Mouse (Mus musculus) olfactory bulb, adult 2 months (tissue): ENCODE data around the gene Opcml. TPM values are rescaled to one million over a fixed set of nuclear protein-coding genes. Genes with fewer than 3 reads are reported as not detected.

Source experiments
- H3K27ac ChIP-seq: fragments of 200-500 bp; 2 replicates; pipeline ENCODE4 v1.5.1; 2012; ENCODE audit warnings: low read depth, low read length; ENCODE audit not compliant: insufficient read depth
- H3K4me1 ChIP-seq: fragments of 200-500 bp; 2 replicates; pipeline ENCODE4 v1.6.1; 2012; ENCODE audit warnings: low read length; ENCODE audit not compliant: control insufficient read depth, insufficient read depth
- H3K4me3 ChIP-seq: fragments of 200-500 bp; 2 replicates; pipeline ENCODE4 v1.5.1; 2012; ENCODE audit warnings: mild to moderate bottlenecking, low read depth, low read length, moderate library complexity; ENCODE audit not compliant: insufficient read depth
- CTCF ChIP-seq: fragments of 200-500 bp; IDR thresholded peaks from 2 replicates; pipeline ENCODE4 v1.5.1; 2012; ENCODE audit warnings: low read depth, mild to moderate bottlenecking, low read length, moderate library complexity; ENCODE audit not compliant: insufficient read depth
- POLR2A ChIP-seq: fragments of 200-500 bp; IDR thresholded peaks from 2 replicates; pipeline ENCODE4 v1.6.1; 2012; ENCODE audit warnings: mild to moderate bottlenecking, low read depth, low read length, moderate library complexity; ENCODE audit not compliant: insufficient read depth
- WGBS: fragments of 180-500 bp; shearing (Covaris S2); methylation state at CpG from one replicate; pipeline ENCODE4 v1.1.7; 2018; 5-methylcytosine and 5-hydroxymethylcytosine counted together
- polyA plus RNA-seq: library from polyadenylated mRNA; stranded (reverse); fragments of >200 nt; gene quantifications from 2 replicates; pipeline ENCODE4 v1.2.4, GENCODE M21; 2012; ENCODE audit warnings: low replicate concordance; ENCODE audit not compliant: missing spikeins, insufficient read depth, insufficient read length

Opcml gene
- polyA plus RNA-seq, 1 experiment: not detected

DNA sequence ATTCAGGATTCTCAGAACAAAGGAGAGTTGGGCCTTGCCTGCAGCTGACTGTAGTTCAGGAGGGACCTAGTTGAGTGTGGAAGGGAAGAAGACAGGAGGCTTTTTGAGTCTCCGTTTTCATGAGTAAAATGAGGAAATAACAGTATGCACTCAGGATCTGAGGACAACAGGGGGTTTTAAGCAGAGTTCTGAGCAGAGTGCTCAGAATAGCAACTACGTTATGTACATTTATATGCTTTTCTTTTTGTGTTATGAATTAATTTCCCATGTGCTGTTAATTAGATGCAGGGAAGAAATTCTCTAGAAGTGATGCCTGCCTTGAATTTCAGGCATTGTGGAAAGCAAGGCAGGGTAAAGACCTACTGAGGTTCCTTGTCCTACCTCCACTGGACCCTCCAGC, 697.9 kb downstream of the Opcml start:
- Histone ChIP-seq H3K27ac (no peak overlapping the region), H3K4me3 (no peak overlapping the region), H3K4me1 (no peaks in the 10 kb centered on the region)
- TF ChIP-seq CTCF: no peak
- TF ChIP-seq POLR2A: no peak
- WGBS: 71% methylated on average over 2 of the region's 2 CpGs

GRCm38 (mm10) chr9:28489828-28490227, 699.3 kb downstream of the Opcml start:
- TF ChIP-seq POLR2A (no peak), CTCF (no peak)
- WGBS: 73% methylated on average over 4 of the region's 4 CpGs
- H3K4me1 ChIP-seq: no peaks in the 10 kb centered on the region
- H3K27ac ChIP-seq: no peak overlapping the region
- H3K4me3 ChIP-seq: no peak overlapping the region

- TF ChIP-seq CTCF: no peak
- TF ChIP-seq POLR2A: no peak
- Histone ChIP-seq H3K27ac (no peak overlapping the region), H3K4me3 (no peak overlapping the region), H3K4me1 (no peaks in the 10 kb centered on the region)
- 91% methylated on average over 3 of the region's 3 CpGs for WGBS
These were observed 699.8 kb downstream of the Opcml start for GRCm38 (mm10) chr9:28490410-28490809.

DNA sequence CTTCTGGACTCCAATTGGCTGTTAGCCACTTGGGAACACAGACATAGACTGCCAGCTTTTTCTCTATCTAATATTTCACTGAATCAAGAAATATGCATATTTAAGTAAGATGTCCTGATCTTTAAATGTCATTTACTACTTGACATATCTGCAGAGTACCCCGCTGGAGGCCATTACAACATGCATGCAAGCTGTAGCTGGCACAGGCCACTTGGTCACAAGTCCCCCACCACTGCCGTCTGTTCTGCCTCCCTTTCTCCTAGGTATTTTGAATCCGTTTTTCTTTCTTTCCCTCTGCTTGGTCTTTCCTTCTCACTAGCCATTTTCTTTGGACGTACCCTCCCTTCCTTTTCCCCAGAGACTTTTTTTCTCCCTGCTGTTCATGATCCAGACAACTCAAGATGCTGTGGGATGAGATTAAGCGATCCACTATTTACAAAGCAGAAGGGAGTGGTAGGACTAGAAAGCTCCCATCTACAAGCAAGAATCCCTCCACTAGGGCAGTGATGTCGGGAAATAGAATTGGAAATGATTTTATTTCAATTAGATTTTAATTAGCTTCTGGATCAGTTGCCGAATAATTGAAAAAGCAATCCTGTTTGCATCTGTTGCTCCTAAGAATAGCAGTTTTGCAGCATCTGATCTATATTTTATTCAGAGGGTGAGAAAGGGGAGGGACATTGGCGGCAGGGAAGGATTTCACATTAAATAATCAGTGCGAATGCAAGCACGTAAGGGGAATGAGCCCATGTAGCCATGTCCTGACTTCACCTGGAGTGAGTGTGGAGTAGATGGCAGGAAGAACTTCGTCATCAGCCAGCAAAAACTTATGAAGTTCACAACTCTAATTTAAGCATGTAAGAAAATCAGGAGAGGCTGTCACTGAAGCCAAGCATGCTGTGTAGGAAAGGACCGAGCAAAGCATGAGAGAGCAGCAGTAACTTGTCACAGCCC, 709.5 kb downstream of the Opcml start:
- WGBS: 53% methylated on average over 12 of the region's 12 CpGs
- TF ChIP-seq POLR2A: no peak
- no peak for TF ChIP-seq CTCF
- Histone ChIP-seq H3K27ac (no peak overlapping the region), H3K4me3 (no peak overlapping the region), H3K4me1 (0 out of 2 replicates have a peak, but pooled peaks cover 2% of the 10 kb centered on the region)

DNA sequence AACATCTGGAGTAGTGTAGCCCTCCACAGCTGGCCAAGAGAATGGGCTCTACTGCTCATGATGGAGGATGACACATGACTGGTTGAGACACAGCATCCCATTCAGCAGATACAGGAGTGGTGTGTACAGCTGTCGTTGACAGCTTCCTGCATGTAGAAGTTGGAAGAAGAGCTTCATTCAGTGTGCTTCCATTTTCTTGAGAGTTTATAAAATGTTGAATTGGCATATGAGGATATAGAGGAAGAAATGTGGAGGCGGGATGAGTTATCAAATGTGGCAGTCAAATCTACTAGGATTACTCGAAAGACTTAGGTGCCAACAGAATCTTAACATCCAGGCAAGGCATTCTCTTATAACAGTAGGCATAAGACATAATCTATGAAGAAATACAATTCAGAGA, 723.3 kb downstream of the Opcml start:
- WGBS: 93% methylated on average over 3 of the region's 3 CpGs
- Histone ChIP-seq H3K4me1 (peaks cover 2% of the 10 kb centered on the region; the same call in 1 of the 2 replicates), H3K27ac (no peak overlapping the region), H3K4me3 (no peak overlapping the region)
- no peak for TF ChIP-seq CTCF
- no peak for TF ChIP-seq POLR2A

DNA sequence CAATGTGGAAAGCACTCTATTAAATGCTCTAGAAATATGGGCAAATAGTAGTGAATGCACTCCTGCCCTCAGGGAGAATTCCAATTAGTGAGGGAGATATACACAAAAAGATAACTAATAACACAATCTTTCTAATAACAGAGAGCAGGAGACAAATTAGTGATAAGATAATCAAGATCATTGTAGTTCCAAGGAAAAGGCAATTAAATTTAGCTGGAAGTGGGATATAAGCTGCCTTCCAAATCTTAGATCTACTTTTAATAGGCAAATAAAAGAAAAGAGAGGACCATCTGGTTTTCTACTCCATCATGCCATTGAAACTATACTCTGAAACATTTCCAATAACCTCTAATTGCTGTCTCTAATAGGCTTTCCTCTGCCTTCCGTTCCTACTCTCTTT, 742.6 kb downstream of the Opcml start:
- TF ChIP-seq CTCF (no peak), POLR2A (no peak)
- no peak overlapping the region for H3K4me3 ChIP-seq

DNA sequence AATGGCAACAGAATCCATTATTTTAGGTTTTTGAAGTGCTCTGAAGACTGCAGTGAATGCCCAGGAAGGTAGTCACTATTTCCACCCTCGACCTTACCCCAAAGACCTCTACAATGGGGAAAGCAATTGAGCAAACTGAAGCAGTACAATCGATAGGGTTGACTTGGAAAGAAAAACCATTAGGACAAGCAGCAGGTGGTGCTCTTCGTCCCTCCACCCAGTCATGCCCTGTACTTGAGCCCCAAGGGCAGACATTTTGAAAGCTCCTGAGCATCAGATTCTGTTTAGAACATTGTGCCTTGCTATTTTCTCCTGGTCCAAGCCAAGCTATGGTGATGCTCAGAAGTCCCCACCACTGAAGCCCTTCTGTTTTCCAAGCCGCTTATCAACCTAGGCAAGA, 744.4 kb downstream of the Opcml start:
- H3K27ac ChIP-seq: no peak overlapping the region
- 87% methylated on average over 4 of the region's 4 CpGs for WGBS
- H3K4me3 ChIP-seq: no peak overlapping the region
- TF ChIP-seq CTCF (no peak), POLR2A (no peak)
- peaks cover 4% of the 10 kb centered on the region for H3K4me1 ChIP-seq

More for the DNA sequence above, 742.6 kb downstream of the Opcml start:
- H3K4me1 ChIP-seq: peaks cover 3% of the 10 kb centered on the region
- 38% methylated on average over 1 of the region's 1 CpGs for WGBS
- 0 out of 2 replicates have a peak overlapping the region, but pooled peaks have one; percentile 51 for H3K27ac ChIP-seq

- TF ChIP-seq POLR2A: no peak
- TF ChIP-seq CTCF: no peak
- 82% methylated on average over 4 of the region's 4 CpGs for WGBS
- H3K4me1 ChIP-seq: peaks cover 6% of the 10 kb centered on the region
- H3K4me3 ChIP-seq: no peak overlapping the region
- H3K27ac ChIP-seq: no peak overlapping the region
These were observed 746.1 kb downstream of the Opcml start for GRCm38 (mm10) chr9:28536637-28537036.

DNA sequence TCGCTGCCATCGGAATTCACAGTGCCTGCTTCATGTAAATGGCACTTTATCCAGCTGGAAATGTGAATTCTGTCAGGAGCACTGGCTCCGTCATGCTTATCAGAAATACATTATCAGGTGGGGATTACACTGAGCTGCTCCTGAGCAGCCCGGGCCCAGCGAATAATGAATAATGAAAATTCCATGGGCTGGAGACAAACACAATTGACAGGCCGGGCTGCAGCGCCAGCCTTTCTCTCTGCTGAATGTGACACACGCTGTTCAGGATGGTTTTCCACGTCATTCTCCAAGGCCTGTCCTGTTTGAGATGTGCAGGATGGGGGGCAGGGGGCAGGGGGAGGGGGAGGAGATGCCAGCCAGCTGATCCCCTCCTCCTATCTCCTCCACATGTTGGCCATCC, 757.6 kb downstream of the Opcml start:
- no peak overlapping the region for H3K4me3 ChIP-seq
- no peak overlapping the region for H3K27ac ChIP-seq
- TF ChIP-seq CTCF (no peak), POLR2A (no peak)
- H3K4me1 ChIP-seq: no peaks in the 10 kb centered on the region
- WGBS: 80% methylated on average over 9 of the region's 9 CpGs
